Mouse (Mus musculus) limb, embryonic 15.5 days (tissue): Measurements from ENCODE around the gene Cnih1. TPM values are rescaled to one million over a fixed set of nuclear protein-coding genes. Genes with fewer than 3 reads are reported as not detected.
A peak's percentile ranks its signal among the peaks of the same experiment; 100 is the strongest.

Source experiments
- ATAC-seq: fragments of 200-750 bp; cut with Nextera tagmentation; 2 replicates; pipeline ENCODE4 v1.8.0; 2017; ENCODE audit warnings: low read depth, moderate TSS enrichment; ENCODE audit not compliant: insufficient number of reproducible peaks, low FRiP score, low TSS enrichment
- H3K27ac ChIP-seq: fragments of 300-500 bp; sonication (generic); 2 replicates; pipeline ENCODE4 v1.5.1; 2015; ENCODE audit warnings: moderate library complexity, mild to moderate bottlenecking, inconsistent platforms
- H3K27me3 ChIP-seq: fragments of 300-500 bp; sonication (generic); 2 replicates; pipeline ENCODE4 v1.6.1; 2015; ENCODE audit warnings: inconsistent platforms
- H3K36me3 ChIP-seq: fragments of 300-500 bp; sonication (generic); 2 replicates; pipeline ENCODE4 v1.6.1; 2015; ENCODE audit warnings: inconsistent platforms
- H3K4me1 ChIP-seq: fragments of 300-500 bp; sonication (generic); 2 replicates; pipeline ENCODE4 v1.6.1; 2015; ENCODE audit warnings: inconsistent platforms
- H3K4me2 ChIP-seq: fragments of 300-500 bp; sonication (generic); 2 replicates; pipeline ENCODE4 v1.6.1; 2015; ENCODE audit warnings: mild to moderate bottlenecking, inconsistent platforms
- H3K4me3 ChIP-seq: fragments of 300-500 bp; sonication (generic); 2 replicates; pipeline ENCODE4 v1.5.1; 2015; ENCODE audit warnings: mild to moderate bottlenecking, inconsistent platforms
- H3K9ac ChIP-seq: fragments of 300-500 bp; sonication (generic); 2 replicates; pipeline ENCODE4 v1.6.1; 2015; ENCODE audit warnings: inconsistent platforms
- H3K9me3 ChIP-seq: fragments of 300-500 bp; sonication (generic); 2 replicates; pipeline ENCODE4 v1.6.1; 2016; ENCODE audit warnings: inconsistent platforms
- WGBS: fragments of 180-500 bp; shearing (Covaris S2); methylation state at CpG from one replicate; pipeline ENCODE4 v1.1.7; 2015; 5-methylcytosine and 5-hydroxymethylcytosine counted together
- polyA plus RNA-seq: library from polyadenylated mRNA; unstranded; fragments of >200 nt; fragmentation: Nextera tagmentation; extraction: Ambion mirVana; gene quantifications from 2 replicates; pipeline ENCODE4 v1.2.1, GENCODE M21; 2015

Cnih1 gene
- polyA plus RNA-seq, 1 experiment from 2014 or later: 195 TPM

DNA sequence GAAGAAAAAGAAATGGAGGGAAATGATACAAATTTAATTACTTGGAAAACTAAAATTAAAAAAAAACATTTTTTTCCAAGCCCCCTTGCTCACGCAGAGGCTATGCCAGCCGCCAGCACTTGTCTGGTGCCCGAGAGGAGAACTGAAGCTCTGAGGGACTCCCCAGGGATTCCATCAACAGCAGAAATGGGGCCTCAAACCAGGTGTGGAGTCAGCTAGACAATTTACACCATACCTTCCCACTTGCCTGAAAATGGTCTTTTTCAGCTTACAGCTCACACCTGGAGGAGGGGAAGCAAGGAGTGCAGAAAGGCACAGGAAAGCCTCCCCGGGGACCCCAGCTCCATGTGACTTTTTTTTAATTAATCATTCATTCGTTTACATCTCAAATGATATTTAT, 3.0 kb downstream of the Cnih1 start:
- peaks cover 19% of the 10 kb centered on the region for H3K36me3 ChIP-seq
- H3K27me3 ChIP-seq: no peaks in the 10 kb centered on the region
- ATAC-seq: no peak
- 76% methylated on average over 5 of the region's 5 CpGs for WGBS
- no peak overlapping the region for H3K4me3 ChIP-seq
- H3K4me1 ChIP-seq: peaks cover 24% of the 10 kb centered on the region
- H3K4me2 ChIP-seq: no peak overlapping the region
- H3K9ac ChIP-seq: no peak overlapping the region
- H3K9me3 ChIP-seq: no peaks in the 10 kb centered on the region
- no peak overlapping the region for H3K27ac ChIP-seq

DNA sequence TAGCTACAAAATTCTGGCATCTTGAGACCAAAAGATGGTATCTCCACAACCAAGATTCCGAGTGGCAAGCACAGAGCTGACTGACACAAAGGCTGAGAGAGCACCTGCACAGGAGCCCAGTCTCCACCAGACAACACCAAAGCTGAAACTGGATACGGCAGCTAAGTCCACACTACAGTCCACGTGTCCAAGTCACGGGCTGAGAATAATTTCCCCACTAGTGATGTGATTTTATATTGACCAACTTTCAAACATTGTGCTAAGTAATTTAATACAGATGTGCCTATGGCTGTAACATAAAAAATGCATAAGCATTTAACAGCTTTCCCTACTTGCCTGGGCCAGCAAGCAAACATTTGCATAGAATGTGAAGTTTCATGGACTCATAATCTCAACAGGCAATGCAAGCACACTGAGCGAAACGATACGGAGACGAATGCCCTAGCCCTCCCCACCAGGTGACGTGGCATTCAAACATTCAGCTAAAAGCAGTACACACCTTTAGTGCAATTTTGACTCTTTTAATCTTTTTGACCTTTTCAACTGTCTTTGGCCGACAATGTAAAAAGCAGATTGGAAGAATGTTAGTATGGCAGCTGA, 4.8 kb downstream of the Cnih1 start:
- H3K4me2 ChIP-seq: no peak overlapping the region
- no peak for ATAC-seq
- H3K27ac ChIP-seq: no peak overlapping the region
- 51% methylated on average over 10 of the region's 10 CpGs for WGBS
- no peak overlapping the region for H3K4me3 ChIP-seq
- peaks cover 37% of the 10 kb centered on the region for H3K36me3 ChIP-seq
- H3K9ac ChIP-seq: no peak overlapping the region
- no peaks in the 10 kb centered on the region for H3K27me3 ChIP-seq
- no peaks in the 10 kb centered on the region for H3K9me3 ChIP-seq
- H3K4me1 ChIP-seq: peaks cover 21% of the 10 kb centered on the region

DNA sequence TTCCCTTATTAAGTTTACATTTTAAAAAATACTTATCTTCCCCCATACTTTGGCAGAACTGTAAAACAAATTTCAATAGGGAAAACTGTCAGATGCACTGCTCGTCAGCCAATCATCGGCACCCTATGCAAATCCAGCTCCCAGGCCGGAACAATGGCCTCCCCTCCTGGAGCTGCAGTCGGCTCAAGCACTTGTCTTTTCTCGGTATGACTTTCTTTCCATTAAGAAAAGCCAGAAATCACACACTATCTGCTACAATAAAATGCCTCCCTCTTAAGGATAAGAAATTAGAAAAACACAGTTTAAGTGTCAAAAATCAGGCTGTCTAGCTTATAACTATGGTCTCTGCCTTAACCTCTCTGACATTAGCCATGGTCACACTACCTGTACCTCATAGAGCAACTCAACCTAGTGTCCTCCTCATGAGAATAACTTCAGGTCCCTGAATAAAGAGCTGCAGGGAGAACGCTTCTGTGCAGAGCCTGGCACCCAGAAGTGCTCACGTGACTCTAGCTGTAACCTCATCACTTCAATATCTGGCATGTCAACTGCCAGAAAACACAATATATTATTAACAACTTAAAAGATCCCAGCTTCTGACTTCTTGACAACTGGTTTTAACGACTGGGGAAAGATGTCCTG, 5.9 kb downstream of the Cnih1 start:
- 80% methylated on average over 8 of the region's 8 CpGs for WGBS
- peaks cover 46% of the 10 kb centered on the region for H3K36me3 ChIP-seq

DNA sequence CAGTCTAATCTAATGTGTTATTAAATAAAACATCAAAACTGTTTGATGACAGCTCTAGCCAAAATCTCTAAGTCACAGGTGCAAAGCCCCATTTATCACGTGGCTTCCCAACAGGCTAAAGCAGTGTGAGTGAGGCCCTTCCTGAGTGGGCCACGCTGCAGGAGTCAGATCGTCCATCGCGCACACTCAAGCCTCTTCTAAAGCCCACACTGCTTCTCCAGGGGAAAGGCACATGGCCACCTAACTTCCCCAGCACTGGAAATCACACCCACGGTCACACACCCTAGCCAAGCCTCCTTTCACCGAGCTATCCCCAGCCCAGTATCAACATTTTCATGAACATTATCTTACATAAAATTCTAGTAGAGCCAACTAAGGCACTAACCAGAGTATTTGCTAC, 7.1 kb downstream of the Cnih1 start:
- Histone ChIP-seq H3K36me3 (peaks cover 53% of the 10 kb centered on the region), H3K9ac (no peak overlapping the region), H3K27me3 (no peaks in the 10 kb centered on the region), H3K4me3 (no peak overlapping the region), H3K4me2 (no peak overlapping the region), H3K9me3 (no peaks in the 10 kb centered on the region), H3K27ac (no peak overlapping the region), H3K4me1 (peaks cover 13% of the 10 kb centered on the region)
- WGBS: 96% methylated on average over 7 of the region's 7 CpGs
- no peak for ATAC-seq

More for the DNA sequence above, 5.9 kb downstream of the Cnih1 start:
- no peaks in the 10 kb centered on the region for H3K27me3 ChIP-seq
- H3K9ac ChIP-seq: no peak overlapping the region
- ATAC-seq: no peak
- H3K27ac ChIP-seq: no peak overlapping the region
- no peak overlapping the region for H3K4me3 ChIP-seq
- H3K4me1 ChIP-seq: peaks cover 21% of the 10 kb centered on the region
- no peak overlapping the region for H3K4me2 ChIP-seq
- H3K9me3 ChIP-seq: no peaks in the 10 kb centered on the region

DNA sequence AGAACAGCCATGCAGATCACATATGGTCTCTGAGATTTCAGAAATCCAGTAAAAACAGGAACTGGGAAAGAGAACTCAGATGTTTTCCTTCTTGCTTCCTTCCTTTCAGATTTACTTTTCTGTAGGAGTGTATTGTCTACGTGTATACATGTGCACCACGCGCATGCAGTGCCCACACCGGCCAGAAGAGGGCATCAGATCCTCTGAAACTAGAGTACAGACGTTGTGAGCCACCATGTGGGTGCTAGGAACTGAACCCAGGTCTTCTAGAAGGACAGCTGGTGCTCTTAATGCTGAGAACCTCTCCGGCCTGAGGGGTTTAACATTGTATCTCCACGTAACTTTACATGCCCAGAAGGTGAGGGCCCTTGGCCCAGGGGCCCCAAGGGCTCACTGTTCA, 9.0 kb downstream of the Cnih1 start:
- Histone ChIP-seq H3K4me2 (no peak overlapping the region), H3K4me3 (no peak overlapping the region), H3K4me1 (peaks cover 3% of the 10 kb centered on the region), H3K27me3 (no peaks in the 10 kb centered on the region), H3K9ac (no peak overlapping the region), H3K27ac (no peak overlapping the region), H3K36me3 (peaks cover 70% of the 10 kb centered on the region), H3K9me3 (no peaks in the 10 kb centered on the region)
- ATAC-seq: no peak
- 94% methylated on average over 7 of the region's 7 CpGs for WGBS

DNA sequence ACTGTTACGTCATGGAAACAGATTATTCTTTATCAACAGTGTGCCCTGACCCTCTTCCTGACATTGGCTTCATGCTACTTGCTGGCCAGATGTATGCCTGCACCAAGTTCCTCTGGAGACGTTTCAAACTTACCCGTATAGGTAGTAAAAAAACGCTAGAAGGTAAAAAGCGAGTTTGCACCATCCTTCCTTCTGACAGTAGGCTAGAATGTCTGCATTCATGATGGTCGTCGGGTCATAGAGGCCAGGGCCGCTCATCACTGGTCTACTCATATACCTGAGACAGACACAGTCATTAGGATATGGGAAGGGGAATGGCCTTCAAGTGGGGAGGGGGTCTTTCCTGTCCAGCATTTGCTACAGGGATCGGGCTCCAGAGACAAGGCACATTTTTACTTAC, 9.5 kb downstream of the Cnih1 start:
- Histone ChIP-seq H3K4me1 (peaks cover 3% of the 10 kb centered on the region), H3K27me3 (no peaks in the 10 kb centered on the region), H3K4me3 (no peak overlapping the region), H3K9ac (no peak overlapping the region), H3K9me3 (no peaks in the 10 kb centered on the region), H3K4me2 (no peak overlapping the region), H3K36me3 (peaks cover 74% of the 10 kb centered on the region), H3K27ac (no peak overlapping the region)
- 96% methylated on average over 9 of the region's 9 CpGs for WGBS
- ATAC-seq: no peak

DNA sequence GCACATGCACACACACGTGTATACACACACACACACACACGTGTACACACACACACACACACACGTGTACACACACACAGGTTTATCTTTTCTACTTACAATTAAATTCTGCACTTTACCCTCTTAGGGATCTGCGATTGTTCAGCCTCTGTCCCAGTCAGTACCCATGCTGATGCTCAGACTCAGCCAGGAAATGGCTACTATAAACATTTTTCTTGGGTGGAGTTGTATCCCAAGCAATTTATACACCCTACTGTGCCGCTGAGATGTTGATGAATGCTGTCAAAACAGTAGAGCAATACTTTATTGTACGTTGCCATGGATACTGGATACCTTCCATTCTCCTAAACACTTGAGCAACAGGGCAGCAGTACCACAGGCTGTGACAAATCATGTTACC, 18.2 kb downstream of the Cnih1 start:
- no peak overlapping the region for H3K27ac ChIP-seq
- no peak overlapping the region for H3K4me3 ChIP-seq
- no peak overlapping the region for H3K9ac ChIP-seq
- WGBS: 90% methylated on average over 6 of the region's 6 CpGs
- no peaks in the 10 kb centered on the region for H3K9me3 ChIP-seq
- H3K4me1 ChIP-seq: no peaks in the 10 kb centered on the region
- H3K36me3 ChIP-seq: peaks cover 75% of the 10 kb centered on the region
- H3K27me3 ChIP-seq: no peaks in the 10 kb centered on the region
- ATAC-seq: no peak
- no peak overlapping the region for H3K4me2 ChIP-seq

DNA sequence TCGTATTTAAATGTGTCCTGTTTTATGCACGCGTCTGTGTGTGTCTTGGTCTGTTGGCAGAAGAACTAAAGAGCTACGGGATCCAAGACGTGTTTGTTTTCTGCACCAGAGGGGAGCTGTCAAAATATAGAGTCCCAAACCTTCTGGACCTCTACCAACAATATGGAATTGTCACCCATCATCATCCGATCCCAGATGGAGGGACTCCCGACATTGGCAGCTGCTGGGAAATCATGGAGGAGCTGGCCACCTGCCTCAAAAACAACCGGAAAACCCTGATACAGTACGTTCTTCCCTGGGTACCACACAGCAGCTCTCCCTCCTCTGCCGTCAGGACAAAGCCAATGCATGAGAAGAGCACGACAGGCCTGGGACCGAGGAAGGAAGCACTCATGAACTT, 21.1 kb downstream of the Cnih1 start:
- no peak overlapping the region for H3K9ac ChIP-seq
- no peaks in the 10 kb centered on the region for H3K27me3 ChIP-seq
- H3K9me3 ChIP-seq: no peaks in the 10 kb centered on the region
- ATAC-seq: no peak
- peaks cover 60% of the 10 kb centered on the region for H3K36me3 ChIP-seq
- H3K4me1 ChIP-seq: no peaks in the 10 kb centered on the region
- no peak overlapping the region for H3K4me3 ChIP-seq
- 89% methylated on average over 12 of the region's 12 CpGs for WGBS
- no peak overlapping the region for H3K4me2 ChIP-seq
- H3K27ac ChIP-seq: no peak overlapping the region

DNA sequence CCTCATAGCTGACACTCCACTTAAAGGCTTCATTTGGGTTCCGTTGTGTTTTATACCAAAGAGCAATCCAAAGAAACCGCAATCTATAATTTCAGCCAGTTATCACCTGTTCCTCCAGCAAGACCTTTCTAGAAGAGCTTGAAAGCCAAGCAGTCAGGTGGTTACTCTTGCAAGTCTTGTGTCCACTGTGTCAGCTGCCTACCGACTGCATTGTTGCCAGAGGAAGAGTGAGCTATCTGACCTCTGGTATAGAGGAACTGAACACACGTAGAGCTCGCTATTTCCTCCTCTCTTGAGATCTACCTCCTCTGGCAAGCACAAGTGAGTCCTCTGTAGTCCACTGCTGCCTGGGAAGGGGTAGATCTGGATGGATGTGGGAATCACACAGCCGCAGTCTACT, 27.0 kb downstream of the Cnih1 start:
- Histone ChIP-seq H3K9ac (no peak overlapping the region), H3K27ac (no peak overlapping the region), H3K9me3 (no peaks in the 10 kb centered on the region), H3K27me3 (no peaks in the 10 kb centered on the region), H3K36me3 (peaks cover 14% of the 10 kb centered on the region), H3K4me1 (peaks cover 6% of the 10 kb centered on the region; the same call in 1 of the 2 replicates), H3K4me3 (peak overlapping the region; percentile 77), H3K4me2 (peak overlapping the region; percentile 89)
- 49% methylated on average over 6 of the region's 6 CpGs for WGBS
- no peak for ATAC-seq

DNA sequence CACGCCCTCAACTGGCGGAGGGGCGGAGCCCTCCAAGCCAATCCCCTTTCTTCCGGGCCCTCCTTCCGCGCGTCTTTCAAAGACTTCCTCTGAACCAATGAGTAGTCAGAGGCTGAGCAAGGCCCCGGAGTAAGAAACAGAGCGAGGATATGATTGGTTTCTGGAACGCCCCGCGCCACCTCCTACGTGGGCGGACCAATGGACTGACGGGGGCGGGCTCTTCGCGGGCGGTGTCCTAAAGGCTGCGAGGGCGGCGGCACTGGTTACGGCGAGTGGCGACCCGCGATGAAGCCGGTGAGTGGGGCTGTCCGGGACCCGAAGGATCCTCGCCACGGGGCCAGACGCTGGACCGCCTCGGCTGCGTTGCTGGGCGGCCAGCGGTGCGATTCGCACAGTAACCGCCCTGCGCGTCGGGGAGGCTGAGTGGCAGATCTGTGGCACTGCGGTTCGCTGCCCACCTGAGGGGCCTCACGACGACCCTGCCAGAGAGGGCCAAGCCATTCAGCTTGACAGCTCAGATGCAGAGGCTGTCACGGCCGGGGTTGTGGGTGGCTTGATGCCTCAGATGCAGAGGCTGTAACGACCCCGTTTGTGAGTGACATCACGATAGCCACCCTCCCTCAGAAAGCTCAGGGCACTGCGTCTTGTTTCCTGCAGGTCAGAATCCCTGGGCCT, 27.7 kb downstream of the Cnih1 start, which contains the start of gene Cdkn3:
Gene Cdkn3 (plus strand): TSS at position 187 of the 675 bp plus-strand sequence.
- ATAC-seq: peak; percentile 99
- Histone ChIP-seq H3K9me3 (no peaks in the 10 kb centered on the region), H3K27ac (peak within 1 kb of the TSS; percentile 9; the same call in 1 of the 2 replicates), H3K36me3 (peaks cover 14% of the 10 kb centered on the region), H3K4me3 (peak within 1 kb of the TSS; percentile 77), H3K27me3 (no peaks in the 10 kb centered on the region), H3K4me1 (peaks cover 6% of the 10 kb centered on the region; the same call in 1 of the 2 replicates), H3K4me2 (peak within 1 kb of the TSS; percentile 89), H3K9ac (peak within 1 kb of the TSS; percentile 82)
- WGBS: under 1% methylated on average over 54 of the region's 54 CpGs

DNA sequence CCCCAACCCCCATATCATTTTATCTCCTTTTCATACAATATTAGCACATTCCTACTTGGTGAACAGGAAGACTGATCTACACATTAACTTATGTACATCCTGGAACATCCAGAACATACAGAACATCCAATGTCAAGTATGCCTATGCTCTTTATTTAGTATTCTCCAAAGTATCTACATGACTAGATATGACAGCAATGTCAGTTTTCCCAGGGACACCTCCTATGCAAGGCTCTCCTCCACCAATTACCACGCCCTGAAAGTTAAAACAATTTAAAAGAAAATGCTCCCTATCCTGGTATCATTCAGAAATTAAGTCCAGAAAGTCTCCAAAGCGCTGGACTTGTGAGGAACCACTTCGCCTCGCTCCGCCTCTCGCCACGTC, 28.2 kb downstream of the Cnih1 start:
- Histone ChIP-seq H3K9ac (no peak overlapping the region), H3K27ac (no peak overlapping the region), H3K9me3 (no peaks in the 10 kb centered on the region), H3K4me3 (peak overlapping the region; percentile 77), H3K4me2 (peak overlapping the region; percentile 89), H3K27me3 (no peaks in the 10 kb centered on the region), H3K36me3 (peaks cover 11% of the 10 kb centered on the region), H3K4me1 (peaks cover 6% of the 10 kb centered on the region; the same call in 1 of the 2 replicates)
- 2% methylated on average over 7 of the region's 7 CpGs for WGBS
- ATAC-seq: no peak

DNA sequence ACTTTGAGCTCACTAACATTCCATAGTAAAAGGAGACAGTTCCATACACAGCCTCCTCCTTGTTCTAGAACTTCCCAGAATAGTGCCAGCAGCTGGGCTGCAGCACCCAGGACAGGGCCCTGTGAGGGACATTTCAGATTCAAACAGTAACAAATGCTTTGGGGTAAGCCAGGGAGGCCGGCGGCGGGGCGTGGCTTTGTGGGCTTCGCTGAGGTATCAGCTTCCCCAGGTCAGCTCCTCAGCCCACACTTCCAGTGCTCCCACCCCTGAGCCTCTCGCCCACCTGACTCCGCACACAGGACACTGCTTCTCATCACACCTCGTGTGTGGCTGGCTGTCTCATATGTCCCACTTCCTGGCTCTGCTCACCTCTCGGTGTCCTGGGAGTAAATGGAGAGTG, 30.5 kb downstream of the Cnih1 start:
- 67% methylated on average over 9 of the region's 9 CpGs for WGBS
- no peak for ATAC-seq
- H3K27me3 ChIP-seq: no peaks in the 10 kb centered on the region
- no peak overlapping the region for H3K4me3 ChIP-seq
- no peak overlapping the region for H3K9ac ChIP-seq
- no peaks in the 10 kb centered on the region for H3K9me3 ChIP-seq
- H3K4me1 ChIP-seq: peaks cover 6% of the 10 kb centered on the region; the same call in 1 of the 2 replicates
- H3K4me2 ChIP-seq: no peak overlapping the region
- H3K36me3 ChIP-seq: no peaks in the 10 kb centered on the region
- H3K27ac ChIP-seq: no peak overlapping the region
